Mouse (Mus musculus) retina, postnatal 1 day (tissue): ENCODE measurements around the gene Dhx58.

Source experiments
- DNase-seq: peaks from one replicate; pipeline ENCODE4 v3.0.0-alpha.2; 2012

The Dhx58 gene

GRCm38 (mm10) chr11:100703851-100704531, at the start of gene Dhx58:
TSS of gene Dhx58 (minus strand) at chr11:100704271.
- DNase-seq = no peak

- DNase-seq = no peak
Measured at GRCm38 (mm10) chr11:100752294-100752693, 48.2 kb upstream of the Dhx58 start.

GRCm38 (mm10) chr11:100750127-100750526, 46.1 kb upstream of the Dhx58 start:
- DNase-seq = no peak

- DNase-seq = no peak
Measured at GRCm38 (mm10) chr11:100749469-100749868, 45.4 kb upstream of the Dhx58 start.

GRCm38 (mm10) chr11:100748620-100749019, 44.5 kb upstream of the Dhx58 start:
- DNase-seq = no peak

- DNase-seq = no peak
Measured at GRCm38 (mm10) chr11:100747114-100747513, 43.0 kb upstream of the Dhx58 start.

- DNase-seq = no peak
Measured at GRCm38 (mm10) chr11:100746546-100746945, 42.5 kb upstream of the Dhx58 start.

- peak; percentile 77 for DNase-seq
Measured at GRCm38 (mm10) chr11:100745085-100745484, 41.0 kb upstream of the Dhx58 start.

- DNase-seq = no peak
Measured at GRCm38 (mm10) chr11:100741348-100741747, 37.3 kb upstream of the Dhx58 start.

- DNase-seq = no peak
Measured at GRCm38 (mm10) chr11:100738749-100739148, 34.7 kb upstream of the Dhx58 start.

- peak; percentile 99 for DNase-seq
Measured at GRCm38 (mm10) chr11:100738066-100738604, 34.1 kb upstream of the Dhx58 start, which contains the start of gene Rab5c. TSS of gene Rab5c (minus strand) at chr11:100738215.

GRCm38 (mm10) chr11:100737105-100737733, 33.1 kb upstream of the Dhx58 start:
- DNase-seq = no peak

GRCm38 (mm10) chr11:100736746-100737080, 32.6 kb upstream of the Dhx58 start:
- no peak for DNase-seq

- no peak for DNase-seq
Measured at GRCm38 (mm10) chr11:100735954-100736745, 32.1 kb upstream of the Dhx58 start.

- no peak for DNase-seq
Measured at GRCm38 (mm10) chr11:100735134-100735865, 31.2 kb upstream of the Dhx58 start.

- DNase-seq = no peak
Measured at GRCm38 (mm10) chr11:100730477-100731205, 26.6 kb upstream of the Dhx58 start.

GRCm38 (mm10) chr11:100729976-100730375, 25.9 kb upstream of the Dhx58 start:
- no peak for DNase-seq

GRCm38 (mm10) chr11:100728601-100729000, 24.5 kb upstream of the Dhx58 start:
- no peak for DNase-seq

GRCm38 (mm10) chr11:100727201-100727600, 23.1 kb upstream of the Dhx58 start:
- no peak for DNase-seq

- DNase-seq = no peak
Measured at GRCm38 (mm10) chr11:100724919-100725512, 20.9 kb upstream of the Dhx58 start.

- DNase-seq = no peak
Measured at GRCm38 (mm10) chr11:100722493-100723028, 18.5 kb upstream of the Dhx58 start.
